In the genomic region with DNA sequence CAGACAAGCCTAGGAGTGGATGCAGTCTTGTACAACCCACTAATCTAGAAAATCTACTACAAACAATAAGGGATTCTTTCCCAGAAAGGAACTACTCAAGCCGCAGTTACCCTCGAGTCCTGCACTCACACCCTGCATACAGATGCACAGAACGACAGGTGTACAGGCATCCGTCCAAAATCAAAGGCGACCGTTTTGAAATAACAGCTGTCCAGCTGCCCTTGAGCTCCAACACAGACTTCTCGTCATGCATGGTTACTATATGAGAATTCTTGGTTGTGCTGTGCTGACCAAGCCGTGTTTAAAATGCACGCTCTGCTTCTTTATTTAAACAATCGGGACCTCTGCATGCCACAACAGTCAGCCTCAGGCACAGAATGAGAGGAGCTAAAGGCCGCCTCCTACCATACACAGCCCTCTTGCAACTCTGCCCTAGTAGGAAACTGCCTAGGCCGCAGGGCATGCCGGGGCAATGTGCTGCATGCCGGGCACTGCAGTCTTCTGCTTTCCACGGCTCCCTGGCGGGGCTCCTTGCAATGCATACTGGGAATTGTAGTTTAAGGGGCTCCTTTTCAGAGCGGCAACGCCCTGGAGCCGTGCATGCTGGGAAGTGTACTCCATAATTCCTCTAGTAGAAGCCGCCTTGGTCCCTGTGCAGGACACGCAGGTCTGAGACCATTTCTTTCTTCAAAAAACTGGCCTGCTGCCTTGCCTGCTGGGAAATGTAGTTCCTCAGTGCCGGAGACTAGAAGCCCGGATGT, we compare ENCODE assay signal across 8 mouse cellular contexts.
DNase-seq lines count a peak whose midpoint lies in the region; ATAC-seq lines count a peak whose summit lies in the region.

No protein-coding gene starts in this region.

- WGBS in heart, embryonic 12.5 days = 18% methylated on average over 23 of the region's 23 CpGs
- WGBS in kidney, embryonic 16.5 days = 7% methylated on average over 23 of the region's 23 CpGs

- ATAC-seq in heart, embryonic 12.5 days (ENCODE audit: insufficient number of reproducible peaks, low FRiP score) = peak; percentile 98
- ATAC-seq in kidney, embryonic 16.5 days (ENCODE audit: low FRiP score, low TSS enrichment) = peak; percentile 100

- no peaks in the 10 kb centered on the region for H3K27me3 ChIP-seq in heart, embryonic 12.5 days (replicated peaks)
- H3K27me3 ChIP-seq in kidney, embryonic 16.5 days (ENCODE audit: insufficient read depth, low read length) = no peaks in the 10 kb centered on the region

- peak overlapping the region; percentile 42 for H3K9ac ChIP-seq in heart, embryonic 12.5 days
- peak overlapping the region; percentile 69 for H3K9ac ChIP-seq in kidney, embryonic 16.5 days (replicated peaks; ENCODE audit: low read length)

- H3K4me1 ChIP-seq in heart, embryonic 12.5 days (replicated peaks) = peaks cover 9% of the 10 kb centered on the region
- peaks cover 6% of the 10 kb centered on the region; the same call in 1 of the 2 replicates for H3K4me1 ChIP-seq in kidney, embryonic 16.5 days (ENCODE audit: insufficient read depth, low read length)

- peak overlapping the region; percentile 64 for H3K4me2 ChIP-seq in heart, embryonic 12.5 days
- H3K4me2 ChIP-seq in kidney, embryonic 16.5 days (replicated peaks; ENCODE audit: low read depth, low read length) = peak overlapping the region; percentile 69

- peak overlapping the region; percentile 37 for H3K4me3 ChIP-seq in heart, embryonic 12.5 days
- peak overlapping the region; percentile 41 for H3K4me3 ChIP-seq in kidney, embryonic 16.5 days (ENCODE audit: low read length)

- H3K36me3 ChIP-seq in heart, embryonic 12.5 days = no peaks in the 10 kb centered on the region
- no peaks in the 10 kb centered on the region for H3K36me3 ChIP-seq in kidney, embryonic 16.5 days (ENCODE audit: insufficient read depth, low read length)

- H3K27ac ChIP-seq in heart, embryonic 12.5 days (ENCODE audit: poor library complexity, severe bottlenecking) = peak overlapping the region; percentile 49
- peak overlapping the region; percentile 85 for H3K27ac ChIP-seq in kidney, embryonic 16.5 days (ENCODE audit: low read length)

- H3K9me3 ChIP-seq in heart, embryonic 12.5 days (replicated peaks) = no peaks in the 10 kb centered on the region
- H3K9me3 ChIP-seq in kidney, embryonic 16.5 days (ENCODE audit: low read length) = no peaks in the 10 kb centered on the region

- peak; percentile 97 for DNase-seq in 3T3-L1 (ENCODE audit: low read depth, low spot score)
- peak; percentile 100 for DNase-seq in brain, adult 2 months (ENCODE audit: low read depth, low spot score)
- DNase-seq in fat pad, adult 2 months (ENCODE audit: extremely low read depth, low read depth, low spot score) = peak; percentile 85
- peak; percentile 87 for DNase-seq in liver
- peak; percentile 54 to 56 for DNase-seq in monocyte, adult 2 months (ENCODE audit: low read depth in 1 of 2, low spot score in 2 of 2)
- peak; percentile 49 to 64 for DNase-seq in spleen, postnatal 14 days (ENCODE audit: low spot score in 2 of 2)

Comparison
In these comparisons a context has a peak if more than half of its experiments do, and no peak if none do; other contexts are left out.
1. Peak in every context shown above with its lines: DNase-seq, ATAC-seq, H3K4me3 ChIP-seq and H3K27ac ChIP-seq.